Mouse (Mus musculus): Measurements from ENCODE around the gene Ripor2. TPM values are rescaled to one million over a fixed set of nuclear protein-coding genes. Genes with fewer than 3 reads are reported as not detected.
A peak's percentile ranks its signal among the peaks of the same experiment; 100 is the strongest.

Gene Ripor2
- total RNA-seq, 2 experiments from 2014 or later: 69.2 to 71.9 TPM

- peak; percentile 42 to 52 for DNase-seq (ENCODE audit: extremely low spot score in 1 of 2, low spot score in 2 of 2)
- intact Hi-C loops (cut with DNase I): loop anchor here (5.0 kb wide), 1 partner anchor 294 kb away; no protein-coding TSS in a partner anchor
Measured at GRCm38 (mm10) chr13:24776146-24776844, 194.3 kb downstream of the Ripor2 start.

GRCm38 (mm10) chr13:24778026-24778425, 196.0 kb downstream of the Ripor2 start:
- no peak for DNase-seq (ENCODE audit: extremely low spot score in 1 of 2, low spot score in 2 of 2)
- intact Hi-C loops (cut with DNase I): loop anchor here (5.0 kb wide), 1 partner anchor 296 kb away; no protein-coding TSS in a partner anchor

DNA sequence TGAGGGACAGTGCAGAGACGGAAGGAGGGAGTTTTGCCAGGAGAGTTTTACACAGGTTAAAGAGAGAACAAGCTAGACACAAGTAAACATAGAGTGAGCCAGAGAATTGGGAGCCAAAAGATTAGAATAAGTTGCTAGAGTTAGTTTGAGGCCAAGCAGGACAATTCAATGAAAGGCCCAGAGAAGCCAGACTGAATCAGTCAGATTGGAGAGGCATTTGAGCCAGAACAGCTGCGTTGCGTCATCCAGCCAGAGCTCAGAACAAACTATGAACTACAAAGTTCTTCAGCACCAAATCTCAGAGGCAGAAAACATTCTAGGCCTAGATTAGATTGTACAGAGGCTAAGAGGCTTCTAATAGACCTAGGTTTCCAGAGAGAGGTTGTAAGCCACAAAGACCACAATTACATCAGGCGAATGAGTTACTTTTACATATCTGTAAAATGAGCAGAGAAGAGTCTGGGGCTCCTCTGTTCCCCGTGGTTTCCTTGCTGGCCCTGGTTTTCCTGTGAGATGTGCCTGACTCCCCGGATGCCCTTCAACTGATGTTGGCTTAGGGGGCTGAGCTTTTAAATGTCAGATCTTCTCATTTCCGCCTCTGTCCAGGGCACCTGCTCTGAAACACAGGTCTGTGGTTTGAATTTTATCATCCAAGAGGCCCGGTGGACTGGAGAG, 196.9 kb downstream of the Ripor2 start:
- no peak for DNase-seq (ENCODE audit: extremely low spot score in 1 of 2, low spot score in 2 of 2)

DNA sequence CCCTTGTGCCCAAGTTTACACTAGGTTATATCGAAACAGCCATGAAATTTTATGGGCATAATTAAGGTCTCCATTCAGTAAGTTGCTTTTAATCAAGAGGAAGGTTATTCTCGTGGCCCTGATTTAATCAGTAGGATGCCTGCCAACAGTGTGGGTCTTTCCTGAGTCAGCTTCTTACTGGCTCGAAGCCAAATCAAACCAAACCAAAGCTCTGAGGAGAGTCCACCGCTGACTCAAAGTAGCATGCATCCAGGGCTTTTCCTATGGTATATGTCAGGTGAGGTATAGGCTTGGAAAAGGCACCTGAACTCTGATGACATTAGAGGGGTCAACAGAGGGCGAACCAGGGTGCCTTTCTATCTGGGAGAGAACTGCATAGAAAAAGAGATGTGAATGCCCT, 199.9 kb downstream of the Ripor2 start:
- DNase-seq (ENCODE audit: extremely low spot score in 1 of 2, low spot score in 2 of 2): peak in 1 of 2 experiments; percentile 24
- intact Hi-C loops (cut with DNase I): no loop called here

More for the DNA sequence above, 196.9 kb downstream of the Ripor2 start:
- intact Hi-C loops (cut with DNase I): loop anchor here (5.0 kb wide), 1 partner anchor 297 kb away; no protein-coding TSS in a partner anchor

Other genes starting within 250 kb of the Ripor2 start
- gene Armh2, start 159.0 kb downstream of the Ripor2 start, total RNA-seq (2021): not detected
- 1 to 10 TPM; 3.8 to 4.0 TPM for gene Gmnn, start 179.7 kb downstream of the Ripor2 start, total RNA-seq (2021)
- gene BC005537, start 219.5 kb downstream of the Ripor2 start, total RNA-seq (2021): 100 to 1,000 TPM; 224 TPM
- 10 to 100 TPM; 42.0 to 49.5 TPM for gene Acot13, start 249.4 kb downstream of the Ripor2 start, total RNA-seq (2021)
- 10 to 100 TPM; 21.5 to 22.4 TPM for gene Tdp2, start 249.5 kb downstream of the Ripor2 start, total RNA-seq (2021)

All from left cerebral cortex, postnatal 10 days (tissue).